Mouse (Mus musculus): ENCODE measurements around the gene Fat3.
A peak's percentile ranks its signal among the peaks of the same experiment; 100 is the strongest.

Gene Fat3

GRCm38 (mm10) chr9:16226545-16226944, 274.5 kb downstream of the Fat3 start:
- DNase-seq, result no peak

DNA sequence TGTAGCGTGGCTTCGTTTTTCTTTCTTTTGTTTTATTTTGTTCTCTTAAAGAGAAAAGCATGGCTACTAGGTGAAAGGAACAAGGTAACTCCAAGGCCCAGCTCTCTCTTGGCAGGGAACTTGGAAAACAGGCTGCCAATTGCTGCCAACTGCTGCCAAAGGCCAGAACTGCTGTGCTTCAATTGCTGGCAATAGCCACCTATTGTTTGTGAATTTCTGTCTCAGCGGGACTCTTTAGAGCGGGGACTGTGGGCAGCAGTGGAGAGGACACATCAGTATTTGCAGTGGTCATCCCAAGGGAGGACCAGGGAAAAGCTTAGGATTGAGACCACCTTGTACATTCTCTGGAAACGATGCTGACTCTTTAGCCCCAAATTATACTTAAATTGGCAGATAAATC, 279.2 kb downstream of the Fat3 start:
- DNase-seq, result no peak

DNA sequence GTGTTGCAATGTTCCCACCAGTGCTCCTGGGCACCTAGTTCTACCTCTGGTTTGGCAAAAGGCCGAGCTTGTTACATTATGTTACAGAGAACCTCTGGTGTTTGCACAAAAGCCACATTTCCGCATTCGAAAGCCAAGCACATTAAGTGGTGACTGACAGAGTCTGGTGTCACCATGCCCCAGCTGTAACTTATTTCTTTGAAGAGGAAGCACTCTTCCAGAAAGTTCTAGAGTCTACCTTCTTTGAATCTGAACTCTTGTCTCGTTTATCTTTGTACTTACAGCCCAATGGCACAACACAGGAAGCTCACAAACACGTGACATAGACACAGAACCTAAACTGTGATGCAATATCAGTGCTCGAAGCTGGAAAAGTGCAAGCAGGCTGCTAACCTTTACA, 284.9 kb downstream of the Fat3 start:
- DNase-seq, result peak; percentile 67

DNA sequence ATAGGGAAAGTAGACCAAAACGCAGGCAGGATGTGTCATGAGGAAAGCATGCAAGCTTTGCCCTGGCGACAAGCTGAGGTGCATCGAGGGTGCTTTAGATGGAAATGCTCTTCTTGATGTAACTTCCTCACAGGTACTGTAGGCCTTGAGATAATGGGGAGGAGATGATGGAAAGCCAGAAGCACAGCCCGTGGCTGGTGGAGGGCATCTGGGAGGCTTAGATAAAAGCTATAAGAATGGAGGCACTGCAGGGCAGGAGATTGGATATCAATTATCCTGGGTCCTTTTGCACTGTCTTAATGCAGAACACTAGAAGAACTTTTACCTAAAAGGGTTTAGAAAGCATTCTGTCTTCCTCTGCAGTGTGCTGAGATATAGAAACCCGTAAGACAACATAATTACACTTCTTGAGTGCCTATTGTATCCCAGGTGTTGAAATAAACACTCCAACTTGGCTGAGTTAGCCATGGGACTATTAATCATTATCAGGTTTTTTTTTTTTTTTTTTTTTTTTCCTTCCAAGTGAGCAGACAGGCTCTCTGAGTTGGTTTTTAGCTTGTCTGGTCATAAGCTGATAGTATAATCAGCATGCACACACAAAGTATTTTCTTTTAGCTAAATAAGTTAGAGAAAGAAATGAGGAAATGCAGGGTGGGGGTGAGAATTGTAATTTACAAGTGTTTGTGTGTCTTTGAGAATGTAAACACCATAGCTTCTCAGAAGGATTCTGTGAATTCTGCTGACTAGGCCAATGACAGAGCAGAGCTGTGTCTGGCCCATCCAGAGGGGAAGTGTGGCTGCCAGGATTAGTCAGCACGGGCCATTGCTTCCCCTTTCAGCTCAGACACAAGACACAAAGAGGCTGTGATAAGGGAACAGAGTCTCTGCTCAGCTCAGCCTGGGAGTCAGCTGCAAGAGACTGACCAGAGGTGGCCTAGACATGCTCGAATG, 286.1 kb downstream of the Fat3 start:
- peak; percentile 30 for DNase-seq

DNA sequence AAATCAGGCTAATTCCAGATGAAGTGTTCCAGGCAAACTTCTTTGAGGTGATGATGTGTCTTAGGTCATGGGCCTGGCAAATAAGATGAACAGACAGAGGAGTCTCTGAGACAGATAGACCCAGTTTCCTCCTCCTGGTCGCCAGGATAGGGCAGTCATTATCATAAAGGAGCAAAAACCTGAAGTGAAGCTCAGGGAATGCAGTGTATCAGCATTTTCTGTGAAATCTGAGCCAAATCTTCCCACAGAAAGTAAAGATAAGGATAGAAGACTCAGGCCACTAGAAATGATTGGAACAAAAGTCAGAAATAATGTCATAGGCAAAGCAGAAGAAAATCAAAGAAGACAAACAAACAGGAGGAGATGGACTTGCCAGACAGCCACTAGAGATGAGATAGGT, 287.8 kb downstream of the Fat3 start:
- DNase-seq, result no peak

- DNase-seq, result no peak
These were observed 288.5 kb downstream of the Fat3 start for GRCm38 (mm10) chr9:16212628-16213027.

DNA sequence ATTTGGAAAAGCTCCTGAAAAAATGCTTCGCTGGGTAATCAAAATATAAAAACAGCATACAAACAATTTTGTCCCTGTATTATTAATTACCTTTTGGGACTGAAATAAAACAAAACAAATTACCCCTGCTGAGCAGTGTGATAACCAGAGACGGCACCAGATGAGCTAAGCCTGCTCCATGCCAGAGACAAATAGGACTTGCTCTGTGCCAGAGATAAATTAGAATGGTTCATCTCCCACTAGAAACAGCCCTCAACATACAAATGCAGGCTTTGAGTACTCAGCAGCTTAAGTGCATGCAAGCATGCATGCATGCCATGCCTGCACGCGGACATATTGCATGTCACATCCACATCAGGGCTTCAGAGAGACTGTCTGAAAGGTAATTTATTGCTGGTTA, 288.9 kb downstream of the Fat3 start:
- DNase-seq, result no peak

GRCm38 (mm10) chr9:16211468-16211867, 289.6 kb downstream of the Fat3 start:
- DNase-seq, result no peak

- DNase-seq, result no peak
These were observed 298.8 kb downstream of the Fat3 start for GRCm38 (mm10) chr9:16202296-16202695.

- peak; percentile 8 for DNase-seq
These were observed 300.1 kb downstream of the Fat3 start for GRCm38 (mm10) chr9:16200948-16201347.

- DNase-seq, result no peak
These were observed 314.6 kb downstream of the Fat3 start for GRCm38 (mm10) chr9:16186461-16186860.

DNA sequence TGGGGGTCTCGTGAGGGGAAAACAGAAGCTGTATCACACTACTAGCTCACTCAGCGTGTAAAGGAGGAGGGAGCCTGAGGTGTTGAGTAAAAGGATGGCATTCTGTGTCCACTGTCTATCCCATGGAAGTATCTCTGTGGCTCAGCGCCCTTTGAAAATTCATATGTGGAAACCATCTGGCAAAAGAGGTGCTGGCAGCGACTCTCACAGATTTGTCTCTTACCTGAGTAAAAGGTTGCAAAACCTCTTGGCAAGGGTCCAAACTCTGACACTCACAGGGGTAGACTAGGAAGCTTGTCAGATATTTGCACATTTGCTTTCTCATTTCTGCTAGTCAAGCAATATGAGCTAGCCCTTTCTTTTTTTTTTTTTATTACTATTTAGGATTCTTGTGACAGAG, 331.8 kb downstream of the Fat3 start:
- DNase-seq, result peak; percentile 58

DNA sequence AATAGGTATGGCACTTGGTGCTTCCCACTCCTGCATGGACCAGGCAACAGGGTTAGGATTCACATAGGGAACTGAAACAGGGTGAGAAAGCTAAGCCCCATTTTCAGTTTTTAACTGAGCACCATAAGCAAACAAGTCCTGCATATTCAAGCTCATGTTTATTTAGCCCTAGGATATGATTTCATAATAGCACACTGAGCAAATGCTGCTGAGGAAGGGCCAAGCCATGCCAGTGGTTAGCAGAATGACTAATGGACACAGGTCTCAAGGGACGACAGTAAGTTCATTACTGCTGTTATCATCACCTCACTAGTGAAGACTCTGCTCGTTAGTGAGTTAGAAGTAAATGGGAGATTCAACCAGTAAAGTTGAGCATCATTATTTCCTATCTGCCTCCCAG, 333.0 kb downstream of the Fat3 start:
- no peak for DNase-seq

- no peak for DNase-seq
These were observed 341.7 kb downstream of the Fat3 start for GRCm38 (mm10) chr9:16159366-16159765.

DNA sequence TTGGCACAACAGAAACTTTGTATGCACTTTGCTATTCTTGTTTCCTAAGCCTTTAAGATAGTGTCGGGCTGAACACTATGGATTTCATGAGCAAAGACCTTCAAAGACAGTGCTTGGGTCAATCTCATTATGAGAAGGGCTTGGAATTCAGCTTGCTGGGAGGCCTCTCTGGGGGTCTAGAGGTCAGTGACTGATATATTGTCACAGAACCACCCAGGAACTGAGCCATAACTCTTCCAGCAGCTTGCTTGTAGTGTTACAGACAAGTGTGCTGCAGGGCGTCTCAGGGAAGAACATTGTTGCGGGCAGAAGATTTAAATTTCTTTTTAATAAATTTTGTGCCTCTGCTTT, 347.5 kb downstream of the Fat3 start:
- DNase-seq, result no peak

DNA sequence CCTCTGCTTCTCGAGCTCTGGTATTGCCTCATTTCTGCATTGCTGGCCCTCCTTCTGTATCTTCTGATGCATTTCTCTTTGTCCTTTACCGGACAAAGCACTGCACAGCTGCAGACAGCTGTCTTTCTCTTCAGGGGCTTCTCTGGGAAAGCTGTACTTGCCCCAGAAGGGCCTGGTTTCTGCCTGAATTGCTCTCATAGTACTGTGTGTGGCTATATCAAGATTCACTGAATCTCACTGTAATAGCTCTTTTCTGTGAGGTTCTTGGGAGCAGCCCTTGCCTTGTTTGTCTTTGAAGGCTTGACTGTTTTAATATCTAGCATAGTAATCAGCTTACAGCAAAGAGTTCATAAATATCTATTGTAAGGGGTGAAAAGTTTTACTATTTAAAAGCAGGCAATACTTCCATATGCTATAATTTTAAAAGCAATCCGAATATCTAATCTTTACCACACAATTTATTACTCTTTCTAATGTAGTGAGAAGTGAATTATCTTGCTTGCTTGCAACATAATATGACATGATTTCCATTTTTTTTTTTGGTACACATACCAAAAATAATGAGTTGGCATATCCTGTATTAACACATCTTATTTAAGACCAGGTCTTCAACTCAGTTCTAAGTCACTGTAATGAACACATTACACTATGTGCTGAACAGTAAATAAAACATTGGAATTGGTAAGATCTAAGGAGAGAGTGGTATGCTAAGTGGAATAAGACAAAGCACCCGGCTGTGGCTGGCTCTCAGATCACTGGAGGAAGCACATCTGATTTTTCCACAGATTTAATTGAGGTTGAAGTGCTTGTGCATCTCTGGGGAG, 348.1 kb downstream of the Fat3 start:
- DNase-seq, result peak; percentile 35

DNA sequence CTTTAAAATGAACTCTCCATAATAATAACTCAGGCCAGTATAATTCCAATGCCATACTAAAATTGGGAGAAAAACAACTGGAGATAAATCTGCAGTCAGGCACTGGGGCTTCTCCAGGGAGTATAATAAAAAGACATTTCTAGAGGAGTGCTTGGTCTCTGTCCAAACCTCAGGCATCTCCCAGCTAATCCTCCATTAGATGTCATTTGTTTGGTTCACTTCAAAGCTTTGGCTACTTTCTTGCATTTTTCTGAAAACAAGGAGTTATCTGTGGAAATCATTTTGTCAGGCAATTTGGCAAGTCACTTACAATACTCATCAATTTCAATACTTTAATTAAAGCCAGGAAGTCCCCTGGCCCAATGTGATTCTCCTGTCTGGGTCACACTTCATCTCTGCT, 351.0 kb downstream of the Fat3 start:
- no peak for DNase-seq

GRCm38 (mm10) chr9:16147735-16148134, 353.4 kb downstream of the Fat3 start:
- no peak for DNase-seq

DNA sequence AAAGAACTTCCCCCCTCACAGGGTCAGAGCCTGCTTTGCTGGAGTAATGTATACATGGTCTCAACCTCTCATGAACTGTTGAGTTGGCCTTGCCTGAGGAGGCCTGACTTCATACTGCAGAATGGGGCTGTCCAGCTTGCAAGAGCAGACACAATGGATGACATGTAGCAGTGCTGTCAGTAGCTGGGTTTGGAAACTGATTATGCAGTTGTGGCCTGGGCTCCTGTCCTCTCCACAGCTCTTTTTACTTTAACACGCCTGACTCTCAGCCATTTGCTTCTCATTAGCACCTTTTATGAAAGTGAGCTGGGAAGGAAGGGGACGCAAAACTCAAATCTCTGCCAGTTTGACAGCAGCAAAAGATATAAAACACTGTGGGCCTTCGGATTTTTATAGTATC, 356.4 kb downstream of the Fat3 start:
- DNase-seq, result no peak

GRCm38 (mm10) chr9:16139300-16139699, 361.8 kb downstream of the Fat3 start:
- DNase-seq, result no peak

DNA sequence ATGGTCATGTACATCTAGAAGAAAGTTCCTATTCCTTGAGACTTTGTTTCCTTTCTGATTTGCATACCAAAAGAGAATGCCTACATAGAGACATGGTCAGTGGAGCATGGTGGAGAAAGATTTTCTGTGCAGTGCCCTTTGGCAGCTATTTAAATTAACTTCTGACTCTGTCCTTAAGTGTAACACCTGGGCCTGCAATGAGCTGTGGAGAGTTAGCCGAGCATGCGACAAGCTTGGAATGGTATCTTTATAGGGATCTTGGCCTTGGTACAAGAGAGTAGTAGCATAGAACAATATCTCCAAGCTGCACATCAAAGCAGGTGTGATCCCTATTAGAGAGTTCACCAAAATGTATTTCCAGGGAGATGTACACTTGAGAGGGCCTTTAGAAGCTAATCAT, 368.0 kb downstream of the Fat3 start:
- no peak for DNase-seq

DNA sequence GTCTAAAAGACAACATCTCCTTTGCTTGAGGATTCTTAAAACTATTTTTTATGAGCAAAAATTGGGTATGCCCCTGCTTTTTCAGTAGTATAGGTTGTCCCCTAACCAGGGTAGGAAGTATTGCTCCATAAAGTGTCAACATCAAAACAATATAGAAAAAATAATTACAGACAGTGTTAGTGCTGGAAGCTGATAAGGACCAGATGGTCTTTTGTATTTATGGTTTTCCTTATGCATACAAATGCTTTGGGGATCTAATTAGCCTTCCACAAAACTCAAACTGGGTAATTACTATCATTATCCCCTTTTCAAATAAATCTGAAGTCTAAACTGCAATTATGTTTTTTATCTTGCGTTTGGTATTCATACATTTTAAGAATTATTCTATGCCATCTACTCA, 368.5 kb downstream of the Fat3 start:
- DNase-seq, result no peak

- no peak for DNase-seq
These were observed 379.3 kb downstream of the Fat3 start for GRCm38 (mm10) chr9:16121756-16122155.

DNA sequence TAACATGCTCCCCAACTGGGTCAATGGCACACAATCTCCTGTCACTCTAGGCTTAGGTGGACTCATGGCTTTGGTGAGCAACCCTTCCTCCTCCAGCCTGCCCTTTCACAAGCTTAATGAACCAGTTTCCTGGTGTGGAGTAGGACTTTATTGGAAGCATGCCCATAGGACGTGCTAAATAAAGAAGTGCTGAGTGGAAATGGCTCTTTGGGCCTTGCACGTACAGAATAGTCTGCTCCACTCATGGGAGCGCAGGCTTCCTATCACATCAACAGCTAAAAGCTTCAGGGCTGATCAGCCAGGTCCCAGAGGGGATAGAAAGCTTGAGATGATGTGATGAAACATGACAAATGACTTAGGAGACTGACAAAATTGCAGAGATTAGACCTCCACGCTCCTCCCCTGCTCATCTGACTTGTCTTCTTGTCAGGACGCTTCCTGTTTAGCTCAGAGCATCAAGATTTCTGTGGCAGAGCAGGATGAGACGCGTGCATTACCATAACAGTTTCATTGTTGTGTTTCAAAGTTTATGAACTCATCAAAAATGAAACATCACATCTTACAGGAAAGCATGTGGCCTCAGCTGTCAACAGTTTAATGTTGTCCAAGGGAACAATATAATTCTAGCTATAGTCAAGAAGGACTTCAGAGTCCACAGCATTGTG, 386.1 kb downstream of the Fat3 start:
- DNase-seq, result peak; percentile 7

Measured in lung, postnatal 14 days (tissue).